Mouse (Mus musculus): Measurements from ENCODE around the gene Nrd1.

- TF ChIP-seq CTCF (IDR thresholded peaks at IDR 0.05; ENCODE audit: borderline replicate concordance, insufficient read depth, low read depth, low read length) (no peak), POLR2A (IDR thresholded peaks at IDR 0.05; ENCODE audit: borderline replicate concordance, insufficient read depth, low read length) (no peak)
These were observed 93.8 kb downstream of the Nrd1 start for GRCm38 (mm10) chr4:109094269-109094668.
